Mouse (Mus musculus) forebrain, embryonic 12.5 days (tissue): ENCODE results near the gene Ifna6. TPM values are rescaled to one million over a fixed set of nuclear protein-coding genes. Genes with fewer than 3 reads are reported as not detected.
"Not testable (repeated sequence)": the region's sequence is repeated elsewhere in the genome, so short reads cannot be mapped to it uniquely, and the experiment has no call there.

Experiments
- ATAC-seq: fragments of 200-750 bp; cut with Nextera tagmentation; 2 replicates; pipeline ENCODE4 v1.8.0; 2017; ENCODE audit warnings: moderate TSS enrichment; ENCODE audit not compliant: low FRiP score
- H3K27ac ChIP-seq: fragments of 300-500 bp; sonication (generic); 2 replicates; pipeline ENCODE4 v1.5.1; 2016; ENCODE audit warnings: mild to moderate bottlenecking
- H3K27me3 ChIP-seq: fragments of 300-500 bp; sonication (generic); 2 replicates; pipeline ENCODE4 v1.6.1; 2016; ENCODE audit warnings: mild to moderate bottlenecking
- H3K36me3 ChIP-seq: fragments of 300-500 bp; sonication (generic); replicated peaks from 2 replicates; pipeline ENCODE4 v1.6.1; 2016; ENCODE audit warnings: mild to moderate bottlenecking
- H3K4me1 ChIP-seq: fragments of 300-500 bp; sonication (generic); 2 replicates; pipeline ENCODE4 v1.6.1; 2016
- H3K4me2 ChIP-seq: fragments of 300-500 bp; sonication (generic); 2 replicates; pipeline ENCODE4 v1.6.1; 2016; ENCODE audit warnings: mild to moderate bottlenecking, moderate library complexity
- H3K4me3 ChIP-seq: fragments of 300-500 bp; sonication (generic); replicated peaks from 2 replicates; pipeline ENCODE4 v1.5.1; 2016; ENCODE audit warnings: mild to moderate bottlenecking
- H3K9ac ChIP-seq: fragments of 300-500 bp; sonication (generic); 2 replicates; pipeline ENCODE4 v1.6.1; 2016; ENCODE audit warnings: mild to moderate bottlenecking
- H3K9me3 ChIP-seq: fragments of 300-500 bp; sonication (generic); 2 replicates; pipeline ENCODE4 v1.6.1; 2016
- WGBS: fragments of 180-500 bp; shearing (Covaris S2); methylation state at CpG from one replicate; pipeline ENCODE4 v1.1.7; 2016; 5-methylcytosine and 5-hydroxymethylcytosine counted together
- polyA plus RNA-seq: library from polyadenylated mRNA; unstranded; fragments of >200 nt; fragmentation: Nextera tagmentation; extraction: Ambion mirVana; gene quantifications from 2 replicates; pipeline ENCODE4 v1.2.1, GENCODE M21; 2016

Gene Ifna6
- polyA plus RNA-seq, 1 experiment from 2014 or later: not detected

GRCm38 (mm10) chr4:88805761-88806160 lies 21.5 kb upstream of the Ifna6 start:
- H3K4me2 ChIP-seq: peak overlapping the region; percentile 44; the same call in 1 of the 2 replicates
- ATAC-seq: not testable (repeated sequence)

GRCm38 (mm10) chr4:88815928-88816327 lies 11.3 kb upstream of the Ifna6 start, which contains the start of gene Ifna7:
Gene Ifna7, plus strand, starts transcription at chr4:88816228.
- Histone ChIP-seq H3K9me3 (no peaks in the 10 kb centered on the region), H3K4me3 (no peak within 1 kb of the TSS)
- WGBS: 64% methylated on average over 3 of the region's 3 CpGs

More at GRCm38 (mm10) chr4:88805761-88806160, 21.5 kb upstream of the Ifna6 start:
- not testable (repeated sequence) for H3K36me3 ChIP-seq, H3K27me3 ChIP-seq, H3K9ac ChIP-seq, H3K27ac ChIP-seq, H3K4me1 ChIP-seq, H3K9me3 ChIP-seq
- H3K4me3 ChIP-seq: peak overlapping the region; percentile 26
- 0% methylated on average over 6 of the region's 34 CpGs for WGBS

GRCm38 (mm10) chr4:88819659-88820058 lies 7.6 kb upstream of the Ifna6 start, which contains the start of gene Ifna11:
Gene Ifna11, plus strand, starts transcription at chr4:88819959.
- Histone ChIP-seq H3K36me3 (no peaks in the 10 kb centered on the region), H3K27ac (no peak within 1 kb of the TSS), H3K4me2 (no peak within 1 kb of the TSS), H3K9ac (no peak within 1 kb of the TSS), H3K9me3 (no peaks in the 10 kb centered on the region), H3K4me3 (no peak within 1 kb of the TSS), H3K27me3 (0 out of 2 replicates have a peak, but pooled peaks cover 2% of the 10 kb centered on the region), H3K4me1 (no peaks in the 10 kb centered on the region)
- 88% methylated on average over 1 of the region's 1 CpGs for WGBS
- ATAC-seq: no peak

More at GRCm38 (mm10) chr4:88815928-88816327, 11.3 kb upstream of the Ifna6 start, which contains the start of gene Ifna7:
- Histone ChIP-seq H3K27ac (no peak within 1 kb of the TSS), H3K27me3 (0 out of 2 replicates have a peak, but pooled peaks cover 4% of the 10 kb centered on the region), H3K4me2 (no peak within 1 kb of the TSS), H3K4me1 (no peaks in the 10 kb centered on the region), H3K36me3 (no peaks in the 10 kb centered on the region), H3K9ac (no peak within 1 kb of the TSS)
- no peak for ATAC-seq

GRCm38 (mm10) chr4:88822995-88823394 lies 4.2 kb upstream of the Ifna6 start:
- Histone ChIP-seq H3K4me2 (no peak overlapping the region), H3K4me1 (no peaks in the 10 kb centered on the region), H3K27ac (no peak overlapping the region), H3K36me3 (no peaks in the 10 kb centered on the region), H3K4me3 (no peak overlapping the region), H3K9me3 (no peaks in the 10 kb centered on the region), H3K27me3 (no peaks in the 10 kb centered on the region), H3K9ac (no peak overlapping the region)
- WGBS: 28% methylated on average over 4 of the region's 4 CpGs
- no peak for ATAC-seq

GRCm38 (mm10) chr4:88830523-88830922 lies 3.3 kb downstream of the Ifna6 start:
- no peaks in the 10 kb centered on the region for H3K27me3 ChIP-seq
- H3K27ac ChIP-seq: no peak overlapping the region
- no peak overlapping the region for H3K9ac ChIP-seq
- no peak for ATAC-seq
- no peak overlapping the region for H3K4me2 ChIP-seq
- H3K4me3 ChIP-seq: no peak overlapping the region
- no peaks in the 10 kb centered on the region for H3K4me1 ChIP-seq
- H3K9me3 ChIP-seq: no peaks in the 10 kb centered on the region
- 29% methylated on average over 4 of the region's 4 CpGs for WGBS
- no peaks in the 10 kb centered on the region for H3K36me3 ChIP-seq

- H3K4me2 ChIP-seq, H3K27ac ChIP-seq, H3K27me3 ChIP-seq, H3K9ac ChIP-seq, H3K36me3 ChIP-seq, H3K9me3 ChIP-seq, H3K4me3 ChIP-seq, ATAC-seq, H3K4me1 ChIP-seq: not testable (repeated sequence)
- 92% methylated on average over 1 of the region's 1 CpGs for WGBS
Measured at GRCm38 (mm10) chr4:88835225-88835624, 8.0 kb downstream of the Ifna6 start, which contains the start of gene Ifna5. Gene Ifna5, plus strand, starts transcription at chr4:88835525.

- WGBS: 52% methylated on average over 3 of the region's 3 CpGs
- no peaks in the 10 kb centered on the region for H3K9me3 ChIP-seq
- H3K27ac ChIP-seq: no peak overlapping the region
Measured at GRCm38 (mm10) chr4:88838828-88839227, 11.6 kb downstream of the Ifna6 start.

GRCm38 (mm10) chr4:88840058-88840457 lies 12.8 kb downstream of the Ifna6 start:
- Histone ChIP-seq H3K27ac (no peak overlapping the region), H3K4me2 (no peak overlapping the region), H3K27me3 (no peaks in the 10 kb centered on the region), H3K4me3 (no peak overlapping the region), H3K4me1 (no peaks in the 10 kb centered on the region), H3K36me3 (no peaks in the 10 kb centered on the region), H3K9ac (no peak overlapping the region), H3K9me3 (no peaks in the 10 kb centered on the region)
- WGBS: 76% methylated on average over 3 of the region's 3 CpGs
- ATAC-seq: no peak

More at GRCm38 (mm10) chr4:88838828-88839227, 11.6 kb downstream of the Ifna6 start:
- no peak overlapping the region for H3K9ac ChIP-seq
- no peaks in the 10 kb centered on the region for H3K36me3 ChIP-seq
- no peaks in the 10 kb centered on the region for H3K27me3 ChIP-seq
- H3K4me3 ChIP-seq: no peak overlapping the region
- ATAC-seq: no peak
- no peaks in the 10 kb centered on the region for H3K4me1 ChIP-seq
- H3K4me2 ChIP-seq: no peak overlapping the region

GRCm38 (mm10) chr4:88841438-88841911 lies 14.3 kb downstream of the Ifna6 start, which contains the start of gene Ifna4:
Gene Ifna4, plus strand, starts transcription at chr4:88841861.
- Histone ChIP-seq H3K4me3 (no peak within 1 kb of the TSS), H3K36me3 (no peaks in the 10 kb centered on the region), H3K9ac (no peak within 1 kb of the TSS), H3K27me3 (no peaks in the 10 kb centered on the region), H3K4me2 (no peak within 1 kb of the TSS), H3K4me1 (no peaks in the 10 kb centered on the region), H3K9me3 (no peaks in the 10 kb centered on the region), H3K27ac (no peak within 1 kb of the TSS)
- 34% methylated on average over 2 of the region's 2 CpGs for WGBS
- ATAC-seq: no peak

GRCm38 (mm10) chr4:88845334-88845733 lies 18.1 kb downstream of the Ifna6 start:
- Histone ChIP-seq H3K4me2 (no peak overlapping the region), H3K4me1 (no peaks in the 10 kb centered on the region), H3K9ac (no peak overlapping the region), H3K4me3 (no peak overlapping the region), H3K27ac (no peak overlapping the region), H3K27me3 (no peaks in the 10 kb centered on the region), H3K36me3 (no peaks in the 10 kb centered on the region), H3K9me3 (no peaks in the 10 kb centered on the region)
- 47% methylated on average over 2 of the region's 2 CpGs for WGBS
- ATAC-seq: no peak

GRCm38 (mm10) chr4:88849698-88850097 lies 22.5 kb downstream of the Ifna6 start, which contains the start of gene Ifna1:
Gene Ifna1, plus strand, starts transcription at chr4:88850087.
- no peak within 1 kb of the TSS for H3K4me2 ChIP-seq
- no peaks in the 10 kb centered on the region for H3K36me3 ChIP-seq
- WGBS: 68% methylated on average over 1 of the region's 1 CpGs
- no peaks in the 10 kb centered on the region for H3K27me3 ChIP-seq
- no peak for ATAC-seq
- H3K4me1 ChIP-seq: peaks cover 8% of the 10 kb centered on the region
- H3K27ac ChIP-seq: no peak within 1 kb of the TSS
- H3K9me3 ChIP-seq: no peaks in the 10 kb centered on the region
- no peak within 1 kb of the TSS for H3K4me3 ChIP-seq
- no peak within 1 kb of the TSS for H3K9ac ChIP-seq

GRCm38 (mm10) chr4:88851026-88851763 lies 24.0 kb downstream of the Ifna6 start:
- no peak overlapping the region for H3K4me3 ChIP-seq
- no peaks in the 10 kb centered on the region for H3K36me3 ChIP-seq
- WGBS: 14% methylated on average over 4 of the region's 4 CpGs
- H3K27ac ChIP-seq: peak overlapping the region; percentile 61; the same call in 1 of the 2 replicates
- H3K4me2 ChIP-seq: no peak overlapping the region
- H3K4me1 ChIP-seq: peaks cover 8% of the 10 kb centered on the region
- no peaks in the 10 kb centered on the region for H3K9me3 ChIP-seq
- peak; percentile 89; the same call in 1 of the 2 replicates for ATAC-seq
- no peak overlapping the region for H3K9ac ChIP-seq
- H3K27me3 ChIP-seq: no peaks in the 10 kb centered on the region
